Mouse (Mus musculus): ENCODE data around the gene Bdnf. TPM values are rescaled to one million over a fixed set of nuclear protein-coding genes. Genes with fewer than 3 reads are reported as not detected.
A peak's percentile ranks its signal among the peaks of the same experiment; 100 is the strongest.

Bdnf gene
- polyA plus RNA-seq, 1 experiment from 2014 or later = 1.7 TPM

- Histone ChIP-seq H3K9me3 (ENCODE audit: control insufficient read depth) (no peaks in the 10 kb centered on the region), H3K36me3 (ENCODE audit: control insufficient read depth, insufficient read depth) (no peaks in the 10 kb centered on the region), H3K27me3 (replicated peaks; ENCODE audit: control insufficient read depth, insufficient read depth, low read length) (peaks cover 63% of the 10 kb centered on the region), H3K9ac (ENCODE audit: low read depth, low read length) (no peak overlapping the region), H3K27ac (ENCODE audit: low read depth, low read length) (no peak overlapping the region), H3K4me3 (ENCODE audit: low read depth, low read length) (peak overlapping the region; percentile 29), H3K4me1 (replicated peaks; ENCODE audit: control insufficient read depth, insufficient read depth, low read length) (no peaks in the 10 kb centered on the region), H3K4me2 (replicated peaks; ENCODE audit: low read depth) (peak overlapping the region; percentile 57)
- peak; percentile 28; the same call in 1 of the 2 replicates for ATAC-seq
- WGBS = 2% methylated on average over 45 of the region's 50 CpGs
- no peak for TF ChIP-seq CTCF (IDR thresholded peaks at IDR 0.05; ENCODE audit: low read depth)
Measured at GRCm38 (mm10) chr2:109677221-109678089, 3.0 kb downstream of the Bdnf start.

GRCm38 (mm10) chr2:109678090-109678409 is 3.5 kb downstream of the Bdnf start:
- Histone ChIP-seq H3K36me3 (ENCODE audit: control insufficient read depth, insufficient read depth) (no peaks in the 10 kb centered on the region), H3K27me3 (replicated peaks; ENCODE audit: control insufficient read depth, insufficient read depth, low read length) (peaks cover 58% of the 10 kb centered on the region), H3K4me3 (ENCODE audit: low read depth, low read length) (peak overlapping the region; percentile 29), H3K9ac (ENCODE audit: low read depth, low read length) (no peak overlapping the region), H3K9me3 (ENCODE audit: control insufficient read depth) (no peaks in the 10 kb centered on the region), H3K4me1 (replicated peaks; ENCODE audit: control insufficient read depth, insufficient read depth, low read length) (no peaks in the 10 kb centered on the region), H3K4me2 (replicated peaks; ENCODE audit: low read depth) (peak overlapping the region; percentile 57), H3K27ac (ENCODE audit: low read depth, low read length) (no peak overlapping the region)
- peak; percentile 28; the same call in 1 of the 2 replicates for ATAC-seq
- TF ChIP-seq CTCF (IDR thresholded peaks at IDR 0.05; ENCODE audit: low read depth) = no peak
- WGBS = under 1% methylated on average over 18 of the region's 18 CpGs

- H3K9ac ChIP-seq (ENCODE audit: low read depth, low read length) = no peak overlapping the region
- H3K27ac ChIP-seq (ENCODE audit: low read depth, low read length) = no peak overlapping the region
- H3K4me1 ChIP-seq (replicated peaks; ENCODE audit: control insufficient read depth, insufficient read depth, low read length) = no peaks in the 10 kb centered on the region
- no peak for ATAC-seq
- peak overlapping the region; percentile 57; the same call in 1 of the 2 replicates for H3K4me2 ChIP-seq (replicated peaks; ENCODE audit: low read depth)
- H3K4me3 ChIP-seq (ENCODE audit: low read depth, low read length) = no peak overlapping the region
- TF ChIP-seq CTCF (IDR thresholded peaks at IDR 0.05; ENCODE audit: low read depth) = no peak
- 8% methylated on average over 8 of the region's 8 CpGs for WGBS
- no peaks in the 10 kb centered on the region for H3K9me3 ChIP-seq (ENCODE audit: control insufficient read depth)
- H3K27me3 ChIP-seq (replicated peaks; ENCODE audit: control insufficient read depth, insufficient read depth, low read length) = peaks cover 54% of the 10 kb centered on the region
- H3K36me3 ChIP-seq (ENCODE audit: control insufficient read depth, insufficient read depth) = no peaks in the 10 kb centered on the region
Measured at GRCm38 (mm10) chr2:109678454-109678853, 4.0 kb downstream of the Bdnf start.

- no peak for ATAC-seq
- Histone ChIP-seq H3K27me3 (replicated peaks; ENCODE audit: control insufficient read depth, insufficient read depth, low read length) (peaks cover 44% of the 10 kb centered on the region), H3K27ac (ENCODE audit: low read depth, low read length) (no peak overlapping the region), H3K9ac (ENCODE audit: low read depth, low read length) (no peak overlapping the region), H3K9me3 (ENCODE audit: control insufficient read depth) (no peaks in the 10 kb centered on the region), H3K36me3 (ENCODE audit: control insufficient read depth, insufficient read depth) (no peaks in the 10 kb centered on the region), H3K4me3 (ENCODE audit: low read depth, low read length) (no peak overlapping the region), H3K4me2 (replicated peaks; ENCODE audit: low read depth) (no peak overlapping the region), H3K4me1 (replicated peaks; ENCODE audit: control insufficient read depth, insufficient read depth, low read length) (no peaks in the 10 kb centered on the region)
- TF ChIP-seq CTCF (IDR thresholded peaks at IDR 0.05; ENCODE audit: low read depth) = no peak
- 70% methylated on average over 2 of the region's 2 CpGs for WGBS
Measured at GRCm38 (mm10) chr2:109679446-109679845, 4.9 kb downstream of the Bdnf start.

GRCm38 (mm10) chr2:109681071-109681470 is 6.6 kb downstream of the Bdnf start:
- peaks cover 28% of the 10 kb centered on the region for H3K27me3 ChIP-seq (replicated peaks; ENCODE audit: control insufficient read depth, insufficient read depth, low read length)
- no peaks in the 10 kb centered on the region for H3K9me3 ChIP-seq (ENCODE audit: control insufficient read depth)
- no peak for TF ChIP-seq CTCF (IDR thresholded peaks at IDR 0.05; ENCODE audit: low read depth)
- H3K27ac ChIP-seq (ENCODE audit: low read depth, low read length) = no peak overlapping the region
- H3K4me1 ChIP-seq (replicated peaks; ENCODE audit: control insufficient read depth, insufficient read depth, low read length) = no peaks in the 10 kb centered on the region
- H3K9ac ChIP-seq (ENCODE audit: low read depth, low read length) = no peak overlapping the region
- H3K36me3 ChIP-seq (ENCODE audit: control insufficient read depth, insufficient read depth) = no peaks in the 10 kb centered on the region
- H3K4me2 ChIP-seq (replicated peaks; ENCODE audit: low read depth) = no peak overlapping the region
- ATAC-seq = no peak
- 67% methylated on average over 1 of the region's 1 CpGs for WGBS
- no peak overlapping the region for H3K4me3 ChIP-seq (ENCODE audit: low read depth, low read length)

- Histone ChIP-seq H3K27ac (ENCODE audit: low read depth, low read length) (no peak overlapping the region), H3K4me2 (replicated peaks; ENCODE audit: low read depth) (no peak overlapping the region), H3K36me3 (ENCODE audit: control insufficient read depth, insufficient read depth) (no peaks in the 10 kb centered on the region), H3K9me3 (ENCODE audit: control insufficient read depth) (no peaks in the 10 kb centered on the region), H3K4me3 (ENCODE audit: low read depth, low read length) (no peak overlapping the region), H3K4me1 (replicated peaks; ENCODE audit: control insufficient read depth, insufficient read depth, low read length) (no peaks in the 10 kb centered on the region), H3K9ac (ENCODE audit: low read depth, low read length) (no peak overlapping the region), H3K27me3 (replicated peaks; ENCODE audit: control insufficient read depth, insufficient read depth, low read length) (peaks cover 24% of the 10 kb centered on the region)
- WGBS = 72% methylated on average over 1 of the region's 1 CpGs
- no peak for TF ChIP-seq CTCF (IDR thresholded peaks at IDR 0.05; ENCODE audit: low read depth)
- no peak for ATAC-seq
Measured at GRCm38 (mm10) chr2:109688661-109689060, 14.2 kb downstream of the Bdnf start.

Measured in intestine, postnatal 0 days (tissue).